Mouse (Mus musculus): Measurements from ENCODE around the gene Gtf2h4.

DNA sequence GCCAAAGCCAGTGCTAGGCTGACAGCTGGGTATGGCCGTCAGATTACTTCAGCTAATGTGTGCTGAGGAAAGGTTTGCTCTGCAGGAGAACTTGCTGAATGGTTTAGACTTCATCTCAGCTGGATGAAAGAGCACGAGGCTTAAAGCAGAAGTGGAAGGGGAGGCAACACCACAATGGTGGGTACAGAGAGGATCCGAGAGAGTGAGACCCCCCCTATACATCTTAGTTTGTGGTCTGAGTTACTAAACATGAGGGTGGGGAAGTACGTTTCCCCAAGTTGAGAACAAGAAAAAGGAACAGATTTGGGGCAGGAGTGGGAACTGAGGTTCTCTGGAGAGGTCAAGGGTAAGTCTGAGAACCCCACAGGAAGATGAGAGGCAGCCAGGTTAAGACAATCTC is 18.8 kb upstream of the Gtf2h4 start:
- TF ChIP-seq CTCF (IDR thresholded peaks at IDR 0.05; ENCODE audit: control insufficient read depth, insufficient read depth, low read length) = no peak
- TF ChIP-seq POLR2A (IDR thresholded peaks at IDR 0.05; ENCODE audit: borderline replicate concordance, control insufficient read depth, low read depth, low read length) = no peak
